Mouse (Mus musculus): ENCODE results near the gene Arhgap24. TPM values are rescaled to one million over a fixed set of nuclear protein-coding genes. Genes with fewer than 3 reads are reported as not detected.

Gene Arhgap24
- total RNA-seq (2014; fragmentation: Nextera tagmentation), result 3.2 and 3.8 TPM in 2 replicates
- total RNA-seq (2017), result 1.8 and 1.9 TPM in 2 replicates

DNA sequence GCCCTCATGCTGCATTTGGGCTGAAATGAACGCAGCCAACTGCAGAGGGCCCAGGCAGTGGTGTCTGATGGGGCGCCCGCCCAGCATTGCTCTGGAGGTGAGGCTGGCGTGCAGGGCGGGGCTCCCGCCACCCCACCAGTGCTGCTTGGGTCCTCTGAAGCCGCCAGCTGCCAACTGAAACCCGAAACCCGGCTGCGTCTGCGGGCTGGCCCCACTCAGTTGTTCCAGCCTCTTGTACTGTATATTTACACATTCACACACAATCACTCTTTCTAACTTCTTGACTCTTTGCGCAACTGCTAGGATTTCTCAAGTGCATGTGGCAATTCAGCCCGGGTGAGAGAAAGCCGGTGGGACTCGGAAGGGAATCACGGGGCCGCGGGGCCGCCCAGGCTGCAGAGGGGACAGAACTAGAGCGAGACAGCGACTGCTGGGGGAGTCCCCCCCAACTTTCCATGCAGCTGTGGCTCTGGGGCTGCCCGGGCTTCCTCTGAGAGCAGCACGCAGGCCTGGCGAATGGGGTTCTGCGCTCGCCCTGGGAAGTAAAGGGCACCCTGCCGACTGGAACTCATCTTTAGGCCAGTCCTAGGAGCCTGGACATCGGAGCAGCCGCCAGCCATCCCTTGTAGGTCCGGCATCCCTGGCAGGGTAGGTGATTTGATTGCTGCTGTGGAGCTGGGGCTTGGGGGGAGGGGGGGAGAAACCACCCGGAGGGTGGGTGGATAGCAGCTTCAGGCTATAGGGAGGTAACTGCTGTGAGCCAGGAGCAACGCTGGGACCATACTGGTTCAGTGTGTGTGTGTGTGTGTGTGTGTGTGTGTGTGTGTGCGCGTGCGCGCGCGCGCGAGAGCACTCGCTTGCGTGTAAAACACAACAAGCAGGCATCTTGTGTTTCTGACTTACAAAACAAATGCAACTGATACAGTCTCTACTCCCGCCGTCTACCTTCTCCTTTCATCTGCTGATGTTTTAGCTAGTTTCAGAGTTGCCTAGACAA, at the start of gene Arhgap24:
Gene Arhgap24 (plus strand): TSS at position 177 of the 997 bp plus-strand sequence.
- ATAC-seq (replicated peaks; ENCODE audit: poor library complexity, severe bottlenecking), result peak; percentile 87

DNA sequence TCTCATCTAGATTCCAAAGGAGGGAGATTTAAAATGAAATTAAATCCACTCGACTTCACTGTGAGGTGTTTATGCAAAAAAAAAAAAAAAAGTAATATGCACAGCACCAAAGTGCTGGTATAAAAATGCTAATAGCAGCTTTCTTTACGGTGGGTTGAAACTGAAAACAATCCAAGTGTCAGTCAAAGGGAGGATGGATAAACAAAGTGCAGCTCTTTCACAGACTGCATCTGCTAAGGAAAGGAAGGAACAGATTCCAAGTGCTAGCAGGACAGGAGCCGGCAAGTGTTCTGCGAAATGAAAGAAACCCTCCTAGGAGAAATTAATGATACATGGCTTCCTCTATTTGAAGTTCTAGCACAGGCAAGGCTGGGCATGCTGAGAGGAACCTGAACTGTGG, 47.0 kb upstream of the Arhgap24 start:
- no peak for ATAC-seq (replicated peaks; ENCODE audit: poor library complexity, severe bottlenecking)

- no peak for ATAC-seq (replicated peaks; ENCODE audit: poor library complexity, severe bottlenecking)
Observed at GRCm38 (mm10) chr5:102436581-102436980, 44.6 kb upstream of the Arhgap24 start.

DNA sequence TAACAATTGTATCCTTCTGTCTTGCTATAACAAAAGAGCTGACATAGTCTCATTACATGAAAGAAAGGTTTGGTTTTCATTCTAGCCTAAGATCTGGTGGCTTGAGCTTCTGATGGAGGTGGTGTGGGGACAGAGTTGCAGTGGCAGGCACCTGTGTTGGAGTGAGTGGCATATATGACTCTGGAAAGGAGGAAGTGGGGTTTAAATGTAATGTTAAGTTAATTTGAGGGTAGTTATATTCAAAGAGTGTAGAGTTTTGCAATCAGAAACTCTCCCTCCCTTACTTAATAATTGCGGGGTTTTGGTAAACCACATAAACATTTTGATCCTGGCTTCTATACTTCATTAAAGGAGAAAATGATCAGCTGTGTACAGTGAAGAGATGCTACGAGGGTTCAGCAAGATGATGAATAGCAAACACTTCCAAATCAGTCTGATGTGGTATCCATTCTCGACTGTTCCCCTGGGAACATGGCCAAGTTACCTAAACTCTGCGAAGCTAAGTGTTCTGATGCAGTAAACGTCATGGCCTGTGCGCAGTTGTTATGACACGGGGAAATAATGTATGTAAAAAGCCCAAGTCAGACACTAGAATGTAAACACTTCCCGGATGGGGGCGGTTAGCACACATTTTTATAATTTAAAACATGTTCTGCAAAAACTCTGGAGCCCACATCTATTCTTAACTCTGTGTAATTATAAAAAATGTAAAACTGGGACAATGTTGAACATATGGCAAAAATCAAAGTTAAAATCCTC, 41.9 kb upstream of the Arhgap24 start:
- ATAC-seq (replicated peaks; ENCODE audit: poor library complexity, severe bottlenecking), result peak; percentile 96

GRCm38 (mm10) chr5:102447436-102447835, 33.8 kb upstream of the Arhgap24 start:
- ATAC-seq (replicated peaks; ENCODE audit: poor library complexity, severe bottlenecking), result no peak

GRCm38 (mm10) chr5:102450897-102451296, 30.3 kb upstream of the Arhgap24 start:
- peak; percentile 73 for ATAC-seq (replicated peaks; ENCODE audit: poor library complexity, severe bottlenecking)

DNA sequence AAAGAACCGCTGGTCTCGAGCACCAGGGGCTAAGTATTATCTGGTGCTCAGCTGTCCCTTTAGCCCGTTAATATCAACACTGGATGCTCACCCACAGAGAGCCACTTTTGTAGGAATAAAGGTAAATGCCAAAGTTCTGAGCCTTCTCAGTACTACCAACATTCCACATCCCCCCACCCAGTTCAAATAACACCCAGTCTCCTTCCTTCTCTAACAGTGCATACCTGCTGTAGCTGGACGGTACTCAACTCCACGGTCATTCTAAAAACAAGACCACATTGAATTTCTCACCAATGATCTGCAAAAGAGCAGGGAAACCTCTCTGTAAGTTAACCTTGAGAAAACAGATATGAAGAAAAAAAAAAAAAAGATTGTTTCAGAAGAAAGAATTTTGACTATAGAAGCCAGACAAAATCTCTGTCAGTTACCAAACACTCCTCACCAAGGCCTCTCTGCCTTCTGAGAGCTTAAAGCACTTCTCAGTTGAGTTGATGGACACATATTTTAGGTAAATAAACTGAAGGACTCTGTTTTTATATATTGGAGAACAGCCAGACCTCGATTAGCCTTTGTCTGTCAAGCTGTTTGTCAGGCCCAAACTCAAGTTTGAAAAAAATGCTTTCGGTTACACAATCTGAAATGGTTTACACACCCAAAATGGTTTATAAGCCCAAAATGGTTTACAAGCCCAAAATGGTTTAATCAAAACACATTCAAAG, 29.0 kb upstream of the Arhgap24 start:
- no peak for ATAC-seq (replicated peaks; ENCODE audit: poor library complexity, severe bottlenecking)

DNA sequence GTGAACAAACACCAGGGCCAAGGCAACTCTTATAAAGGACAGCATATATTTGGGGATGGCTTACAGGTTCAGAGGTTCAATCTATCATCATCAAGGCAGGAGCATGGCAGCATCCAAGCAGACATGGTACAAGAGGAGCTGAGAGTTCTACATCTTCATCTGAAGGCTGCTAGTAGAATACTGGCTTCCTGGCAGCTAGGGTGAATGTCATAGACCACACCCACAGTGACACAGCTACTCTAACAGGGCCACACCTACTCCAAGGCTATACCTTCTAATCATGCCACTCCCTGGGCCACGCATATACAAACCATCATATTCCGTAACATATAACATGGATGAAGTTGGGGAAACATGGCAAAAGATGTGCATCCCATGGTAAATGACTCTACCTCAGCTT, 27.9 kb upstream of the Arhgap24 start:
- ATAC-seq (replicated peaks; ENCODE audit: poor library complexity, severe bottlenecking), result no peak

DNA sequence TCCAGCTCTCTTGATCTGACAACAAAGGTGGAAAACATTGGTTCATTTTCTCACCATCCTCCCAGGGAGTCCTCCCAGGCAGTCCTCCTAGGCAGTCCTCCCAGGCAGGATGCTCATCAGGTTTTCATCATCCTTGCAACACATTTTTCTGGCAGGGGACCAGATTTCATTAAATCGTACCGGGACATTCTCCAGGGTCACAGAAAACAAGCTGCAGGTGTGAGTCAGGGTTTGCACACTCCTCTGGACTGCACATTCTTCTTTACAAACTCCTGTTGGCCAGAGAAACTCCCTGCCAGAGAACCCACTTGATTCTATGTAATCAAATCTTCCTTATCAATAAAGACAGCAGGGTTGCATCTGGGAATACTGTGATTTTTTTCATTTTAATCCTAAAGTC, 25.9 kb upstream of the Arhgap24 start:
- ATAC-seq (replicated peaks; ENCODE audit: poor library complexity, severe bottlenecking), result no peak

GRCm38 (mm10) chr5:102460452-102461197, 20.6 kb upstream of the Arhgap24 start:
- ATAC-seq (replicated peaks; ENCODE audit: poor library complexity, severe bottlenecking), result no peak

GRCm38 (mm10) chr5:102462948-102463347, 18.2 kb upstream of the Arhgap24 start:
- no peak for ATAC-seq (replicated peaks; ENCODE audit: poor library complexity, severe bottlenecking)

DNA sequence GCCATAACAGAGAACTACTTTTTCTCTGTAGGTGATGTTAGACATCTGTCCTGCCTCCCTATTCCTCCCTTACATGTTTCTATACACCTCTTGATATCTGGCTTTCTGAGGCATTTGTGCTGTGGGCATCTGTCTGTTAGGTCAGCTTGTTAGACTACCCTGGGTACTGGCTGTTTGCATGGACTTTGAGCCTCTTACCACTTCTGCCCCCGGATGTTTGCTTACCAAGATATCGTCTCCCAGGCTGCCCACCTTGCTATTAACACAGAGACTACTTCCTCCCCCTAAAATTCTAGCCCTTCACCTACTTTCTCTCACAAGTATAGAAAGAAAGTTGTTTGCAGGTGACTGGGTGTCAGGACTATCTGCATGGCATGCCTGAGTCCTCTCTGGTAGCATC, 15.8 kb upstream of the Arhgap24 start:
- no peak for ATAC-seq (replicated peaks; ENCODE audit: poor library complexity, severe bottlenecking)

DNA sequence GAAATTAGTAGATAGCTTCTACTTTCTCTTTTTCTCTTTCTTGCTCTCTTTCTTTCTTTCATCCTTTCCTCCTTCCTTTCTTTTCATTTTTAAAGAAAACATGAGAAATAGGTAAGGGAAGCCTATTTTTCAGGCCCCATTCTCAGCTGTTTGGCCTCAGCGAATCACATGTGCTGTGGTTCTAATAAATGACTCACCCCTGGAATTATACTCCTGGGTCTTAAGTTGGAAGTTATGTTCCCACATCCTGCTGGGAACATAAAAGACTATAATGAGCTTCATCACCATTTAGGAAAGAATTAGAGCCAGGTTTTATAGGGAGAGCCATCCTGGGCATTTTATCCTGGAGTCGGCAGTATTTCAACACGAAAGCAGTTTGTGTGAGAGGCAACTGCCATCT, 12.9 kb upstream of the Arhgap24 start:
- no peak for ATAC-seq (replicated peaks; ENCODE audit: poor library complexity, severe bottlenecking)

GRCm38 (mm10) chr5:102470284-102470683, 10.9 kb upstream of the Arhgap24 start:
- ATAC-seq (replicated peaks; ENCODE audit: poor library complexity, severe bottlenecking), result no peak

DNA sequence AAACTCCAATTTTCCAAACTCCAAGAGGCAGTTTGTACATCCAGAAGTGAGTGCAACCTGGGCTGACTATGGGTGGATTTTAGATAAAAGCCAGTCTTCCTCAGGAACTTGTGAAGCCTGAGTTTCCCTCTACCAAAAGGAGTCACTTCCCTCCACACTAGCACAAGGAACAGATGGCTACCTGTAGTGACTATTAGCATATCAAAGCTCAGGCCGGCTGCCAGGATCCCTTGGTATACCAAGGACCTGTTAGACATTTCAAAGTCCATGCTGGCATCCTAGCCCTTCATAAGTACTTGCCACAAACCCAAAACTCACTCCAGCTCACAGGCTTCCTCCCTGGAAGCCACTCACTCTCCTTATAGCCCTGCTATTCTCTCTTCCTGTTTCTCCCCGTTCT, 3.1 kb upstream of the Arhgap24 start:
- peak; percentile 21 for ATAC-seq (replicated peaks; ENCODE audit: poor library complexity, severe bottlenecking)

DNA sequence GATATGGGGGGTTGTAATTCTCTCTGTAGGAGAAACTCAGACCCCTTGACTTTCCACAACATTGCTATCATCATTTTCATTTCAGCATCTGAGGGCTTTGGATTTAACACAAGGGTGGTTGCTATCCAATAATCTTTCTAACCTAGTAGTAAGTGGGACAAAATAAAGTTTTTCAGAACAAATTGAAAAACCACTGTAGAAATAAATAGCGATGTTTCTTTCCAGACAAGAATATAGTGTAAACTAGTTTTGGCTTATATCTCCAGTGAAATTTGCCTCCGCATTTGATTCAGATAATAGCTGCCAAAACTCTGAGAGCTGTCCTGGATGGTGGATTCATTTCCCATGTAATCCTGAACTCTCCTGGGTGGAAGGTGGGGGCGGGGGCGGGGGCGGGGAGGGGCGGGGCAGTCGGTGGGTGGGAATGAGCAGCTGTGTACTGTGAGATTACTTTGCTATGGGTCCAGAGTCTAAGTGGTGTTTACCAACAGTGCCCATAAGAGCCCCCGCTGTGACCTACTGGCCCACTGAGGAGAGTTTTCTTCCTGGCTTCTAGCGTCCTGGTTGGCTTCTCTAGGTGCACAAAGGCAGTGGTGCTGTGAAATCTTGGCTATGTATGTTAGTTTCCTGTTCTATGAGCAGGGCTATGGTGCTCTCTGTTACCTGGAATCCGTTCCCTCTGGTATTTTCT, 2.2 kb downstream of the Arhgap24 start:
- no peak for ATAC-seq (replicated peaks; ENCODE audit: poor library complexity, severe bottlenecking)

GRCm38 (mm10) chr5:102491554-102491953, 10.4 kb downstream of the Arhgap24 start:
- peak; percentile 24; the same call in 1 of the 2 replicates for ATAC-seq (replicated peaks; ENCODE audit: poor library complexity, severe bottlenecking)

DNA sequence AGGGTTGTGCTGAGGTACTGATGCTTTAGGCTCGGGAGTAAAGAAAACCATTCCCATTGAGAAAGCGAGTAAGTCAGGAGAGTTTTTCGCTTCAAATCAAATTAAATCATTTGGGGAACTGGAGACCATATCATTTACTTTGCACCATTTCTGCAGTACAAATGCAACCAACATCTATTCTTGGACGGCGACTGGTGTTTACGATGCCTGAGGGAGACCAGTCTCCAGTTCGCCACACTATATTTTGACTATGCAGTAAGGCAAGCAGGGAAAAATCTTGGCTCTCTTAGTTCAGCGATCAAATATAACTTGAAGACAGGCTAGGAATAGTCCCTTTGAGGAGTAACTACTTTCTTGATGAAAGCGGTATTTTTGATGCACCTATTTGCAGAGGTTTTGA, 11.0 kb downstream of the Arhgap24 start:
- ATAC-seq (replicated peaks; ENCODE audit: poor library complexity, severe bottlenecking), result no peak

DNA sequence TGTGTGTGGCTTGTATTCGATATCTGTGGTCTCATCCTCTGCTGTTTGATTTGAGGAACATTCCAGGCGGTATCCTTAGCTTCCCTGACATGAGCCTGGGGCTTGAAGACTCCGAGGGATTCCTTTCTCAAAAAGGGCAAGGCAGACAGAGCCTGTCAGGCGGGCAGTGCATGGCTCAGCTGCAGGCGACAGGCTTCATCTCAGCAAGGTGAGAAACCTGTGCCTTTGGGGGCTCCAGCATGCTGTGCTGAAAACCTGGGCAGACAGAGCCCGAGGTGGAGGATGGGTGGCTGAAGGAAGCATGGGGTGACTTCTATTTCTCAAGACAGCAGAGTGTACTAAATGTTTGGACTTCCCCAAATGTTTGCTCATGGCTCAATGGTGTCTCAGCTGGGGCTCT, 13.6 kb downstream of the Arhgap24 start:
- no peak for ATAC-seq (replicated peaks; ENCODE audit: poor library complexity, severe bottlenecking)
